ENCODE assay signal across 14 mouse cellular contexts in genomic region chr10:128575063-128575462, GRCm38 (mm10). TPM values are rescaled to one million over a fixed set of nuclear protein-coding genes. Genes with fewer than 3 reads are reported as not detected.
DNase-seq lines count a peak whose midpoint lies in the region; TF ChIP-seq lines count a peak whose summit lies in the region.
"Had no signal": no experiment of that assay in that cellular context is flagged by ENCODE, and none has a peak within 500 bp of the region (broad histone marks: within the 10 kb centered on the region; RNA-seq: fewer than 3 reads in every experiment).

No protein-coding gene starts in this region.

- peak; percentile 60 for TF ChIP-seq CTCF in kidney, adult 2 months (conservative IDR thresholded peaks at IDR 0.05; ENCODE audit: insufficient read depth, insufficient read length, low read depth, low read length)
- TF ChIP-seq CTCF in ES-Bruce4 (IDR thresholded peaks at IDR 0.05; ENCODE audit: low read depth, low read length), result peak; percentile 78
- peak; percentile 11; the same call in 1 of the 2 replicates for TF ChIP-seq CTCF in cortical plate, adult 2 months (IDR thresholded peaks at IDR 0.05; ENCODE audit: extremely low read depth, insufficient read depth, low read length)

- peaks cover 25% of the 10 kb centered on the region for H3K36me3 ChIP-seq in kidney, adult 2 months (ENCODE audit: control insufficient read depth, insufficient read depth, low read length)
- H3K36me3 ChIP-seq in ES-Bruce4 (ENCODE audit: control insufficient read depth, insufficient read depth, low read length, poor library complexity, severe bottlenecking), result peaks cover 42% of the 10 kb centered on the region
- H3K36me3 ChIP-seq: midbrain, embryonic 13.5 days; neural tube, embryonic 15.5 days had no signal

- WGBS in kidney, adult 2 months, result 90% methylated on average over 2 of the region's 2 CpGs

- H3K27ac ChIP-seq in kidney, adult 2 months (ENCODE audit: insufficient read depth, low read depth, low read length), result no peak overlapping the region
- H3K27ac ChIP-seq in ES-Bruce4 (ENCODE audit: insufficient read depth, low read length), result no peak overlapping the region
- H3K27ac ChIP-seq in cortical plate, adult 2 months (ENCODE audit: insufficient read depth, low read length), result no peak overlapping the region
- H3K27ac ChIP-seq: embryonic facial prominence, embryonic 13.5 days; liver, embryonic 15.5 days; midbrain, embryonic 13.5 days; neural tube, embryonic 15.5 days had no signal

- DNase-seq in kidney, adult 2 months, result no peak
- DNase-seq in kidney, postnatal 10 days, result no peak
- peak; percentile 53 for DNase-seq in 416B (ENCODE audit: low read depth)
- DNase-seq in neural tube, embryonic 10.5 days (ENCODE audit: extremely low spot score, low spot score), result no peak
- no peak for DNase-seq in right cerebral cortex, adult 2 months (ENCODE audit: low spot score in 2 of 2)
- DNase-seq in kidney, adult 9 months, result no peak
- DNase-seq: layer of hippocampus, postnatal 36 days; thymus, postnatal 36 days had no signal

- H3K4me1 ChIP-seq in kidney, adult 2 months (ENCODE audit: control insufficient read depth, insufficient read depth, low read length), result no peaks in the 10 kb centered on the region
- H3K4me1 ChIP-seq in ES-Bruce4 (ENCODE audit: control insufficient read depth, insufficient read depth, low read length), result no peaks in the 10 kb centered on the region
- H3K4me1 ChIP-seq in cortical plate, adult 2 months (ENCODE audit: control insufficient read depth, insufficient read depth, low read length), result no peaks in the 10 kb centered on the region
- H3K4me1 ChIP-seq: embryonic facial prominence, embryonic 13.5 days; liver, embryonic 15.5 days; midbrain, embryonic 13.5 days; neural tube, embryonic 15.5 days had no signal

- TF ChIP-seq POLR2A in kidney, adult 2 months (IDR thresholded peaks at IDR 0.05; ENCODE audit: low read depth, low read length), result no peak
- TF ChIP-seq POLR2A in ES-Bruce4 (IDR thresholded peaks at IDR 0.05; ENCODE audit: insufficient read depth, low read length), result no peak
- no peak for TF ChIP-seq POLR2A in cortical plate, adult 2 months (IDR thresholded peaks at IDR 0.05; ENCODE audit: extremely low read depth, insufficient read depth, low read length)

- H3K27me3 ChIP-seq in kidney, adult 2 months (replicated peaks; ENCODE audit: control insufficient read depth, insufficient read depth, low read length), result no peaks in the 10 kb centered on the region
- no peaks in the 10 kb centered on the region for H3K27me3 ChIP-seq in ES-Bruce4 (ENCODE audit: control insufficient read depth, insufficient read depth, low read length, poor library complexity, severe bottlenecking)
- H3K27me3 ChIP-seq: embryonic facial prominence, embryonic 13.5 days; midbrain, embryonic 13.5 days; neural tube, embryonic 15.5 days had no signal

- TF ChIP-seq EP300 in ES-Bruce4 (IDR thresholded peaks at IDR 0.05; ENCODE audit: insufficient read depth, low read depth, low read length), result no peak

- H3K9ac ChIP-seq in ES-Bruce4 (ENCODE audit: low read depth, poor library complexity, severe bottlenecking), result no peak overlapping the region
- H3K9ac ChIP-seq: embryonic facial prominence, embryonic 13.5 days; liver, embryonic 15.5 days; midbrain, embryonic 13.5 days; neural tube, embryonic 15.5 days had no signal

- no peak overlapping the region for H3K4me3 ChIP-seq in kidney, adult 2 months (ENCODE audit: insufficient read depth, low read depth, low read length)
- no peak overlapping the region for H3K4me3 ChIP-seq in ES-Bruce4 (ENCODE audit: low read depth, low read length)
- H3K4me3 ChIP-seq in cortical plate, adult 2 months (ENCODE audit: insufficient read depth, low read length), result no peak overlapping the region
- H3K4me3 ChIP-seq: embryonic facial prominence, embryonic 13.5 days; liver, embryonic 15.5 days; midbrain, embryonic 13.5 days; neural tube, embryonic 15.5 days had no signal

- no peaks in the 10 kb centered on the region for H3K9me3 ChIP-seq in ES-Bruce4 (replicated peaks; ENCODE audit: control insufficient read depth, insufficient read depth, low read length, poor library complexity, severe bottlenecking)
- H3K9me3 ChIP-seq: embryonic facial prominence, embryonic 13.5 days; liver, embryonic 15.5 days; midbrain, embryonic 13.5 days; neural tube, embryonic 15.5 days had no signal

RNA-seq across cellular contexts. Expression of gene Pa2g4, which starts 9.3 kb away (rescaled TPM):
- polyA plus RNA-seq in kidney, adult 2 months (2012; rRNA removed), result 18.5 and 25.1 TPM in 2 replicates
- polyA plus RNA-seq in ES-Bruce4 (2011; ENCODE audit: insufficient read depth, insufficient read length, low read depth, missing spikeins), result 366 and 396 TPM in 2 replicates
- 67.5 and 71.0 TPM in 2 replicates for polyA plus RNA-seq in cortical plate, adult 2 months (2012; rRNA removed)

RNA-seq across cellular contexts. Expression of gene Erbb3, which starts 14.4 kb away (rescaled TPM):
- 26.9 and 30.2 TPM in 2 replicates for polyA plus RNA-seq in kidney, adult 2 months (2012; rRNA removed)
- 39.4 and 41.7 TPM in 2 replicates for polyA plus RNA-seq in ES-Bruce4 (2011; ENCODE audit: insufficient read depth, insufficient read length, low read depth, missing spikeins)
- 7.6 and 9.1 TPM in 2 replicates for polyA plus RNA-seq in cortical plate, adult 2 months (2012; rRNA removed)

RNA-seq across cellular contexts. Expression of gene Rpl41, which starts 26.0 kb away (rescaled TPM):
- polyA plus RNA-seq in kidney, adult 2 months (2012; rRNA removed), result 1,799 and 2,275 TPM in 2 replicates
- 3,771 and 3,978 TPM in 2 replicates for polyA plus RNA-seq in ES-Bruce4 (2011; ENCODE audit: insufficient read depth, insufficient read length, low read depth, missing spikeins)
- polyA plus RNA-seq in cortical plate, adult 2 months (2012; rRNA removed), result 2,251 and 2,284 TPM in 2 replicates

RNA-seq across cellular contexts. Expression of gene Zc3h10, which starts 27.5 kb away (rescaled TPM):
- 10.0 and 11.3 TPM in 2 replicates for polyA plus RNA-seq in kidney, adult 2 months (2012; rRNA removed)
- polyA plus RNA-seq in ES-Bruce4 (2011; ENCODE audit: insufficient read depth, insufficient read length, low read depth, missing spikeins), result 22.4 and 24.6 TPM in 2 replicates
- 11.9 and 12.9 TPM in 2 replicates for polyA plus RNA-seq in cortical plate, adult 2 months (2012; rRNA removed)

RNA-seq across cellular contexts. Expression of gene Esyt1, which starts 49.4 kb away (rescaled TPM):
- polyA plus RNA-seq in kidney, adult 2 months (2012; rRNA removed), result 24.5 and 25.5 TPM in 2 replicates
- 20.1 and 20.5 TPM in 2 replicates for polyA plus RNA-seq in ES-Bruce4 (2011; ENCODE audit: insufficient read depth, insufficient read length, low read depth, missing spikeins)
- 11.6 and 12.0 TPM in 2 replicates for polyA plus RNA-seq in cortical plate, adult 2 months (2012; rRNA removed)

Comparison
In these comparisons a context has a peak if more than half of its experiments do, and no peak if none do; other contexts are left out.
1. CTCF ChIP-seq: peak in every context shown above with its lines; median percentile 78 in ES-Bruce4; 60 in kidney, adult 2 months; 11 in cortical plate, adult 2 months.